Mouse (Mus musculus) spleen, postnatal 36 days (tissue): ENCODE data around the gene Iqub.

Experiments
- DNase-seq, 2 experiments: peaks; one replicate each; pipeline ENCODE4 v3.0.0; 2022; ENCODE audit warnings: low spot score in 2 of 2, mixed read lengths in 1 of 2

Iqub gene

GRCm38 (mm10) chr6:24514552-24515284, at the start of gene Iqub:
Iqub (minus strand) TSS chr6:24515067.
- peak; percentile 5 to 8 for DNase-seq

DNA sequence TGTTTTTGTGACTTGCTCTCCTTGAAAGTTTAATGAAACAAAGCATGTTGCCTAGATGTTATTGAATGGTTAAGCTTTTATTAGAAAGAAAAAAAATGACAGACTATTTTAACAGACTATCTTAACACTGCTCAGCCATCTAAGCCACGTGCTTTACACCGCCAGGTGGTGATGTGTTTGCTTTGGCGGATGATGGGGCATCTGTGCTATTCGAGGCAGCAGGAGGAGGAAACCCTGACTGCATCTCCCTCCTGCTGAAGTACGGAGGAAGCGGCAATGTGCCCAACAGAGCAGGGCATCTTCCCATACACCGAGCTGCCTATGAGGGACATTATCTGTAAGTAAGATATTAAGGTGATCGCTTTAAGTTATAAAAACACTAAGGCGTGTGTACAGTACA, 49.2 kb upstream of the Iqub start:
- no peak for DNase-seq

DNA sequence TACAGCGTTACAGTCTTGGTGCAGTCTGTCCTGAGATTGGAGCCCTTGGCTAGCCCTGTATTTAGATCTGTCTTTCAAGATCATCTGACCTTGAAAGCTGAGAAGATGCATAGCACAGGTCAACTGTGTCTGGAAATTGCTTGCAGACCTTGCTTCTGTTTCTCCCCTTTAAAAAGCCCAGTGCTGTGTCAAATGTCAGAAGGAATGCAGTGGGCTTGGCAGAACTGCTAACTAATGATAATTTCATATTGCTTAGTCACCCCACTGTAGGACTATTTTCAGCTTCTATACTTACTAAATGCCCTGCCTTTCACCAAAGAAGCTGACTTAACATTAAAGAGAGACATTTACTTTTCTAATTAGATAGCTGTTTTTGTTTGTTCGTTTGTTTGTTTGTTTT, 40.6 kb upstream of the Iqub start:
- no peak for DNase-seq

- DNase-seq = no peak
Measured at GRCm38 (mm10) chr6:24554427-24555086, 39.7 kb upstream of the Iqub start.

- DNase-seq = no peak
Measured at GRCm38 (mm10) chr6:24552046-24552445, 37.2 kb upstream of the Iqub start.

DNA sequence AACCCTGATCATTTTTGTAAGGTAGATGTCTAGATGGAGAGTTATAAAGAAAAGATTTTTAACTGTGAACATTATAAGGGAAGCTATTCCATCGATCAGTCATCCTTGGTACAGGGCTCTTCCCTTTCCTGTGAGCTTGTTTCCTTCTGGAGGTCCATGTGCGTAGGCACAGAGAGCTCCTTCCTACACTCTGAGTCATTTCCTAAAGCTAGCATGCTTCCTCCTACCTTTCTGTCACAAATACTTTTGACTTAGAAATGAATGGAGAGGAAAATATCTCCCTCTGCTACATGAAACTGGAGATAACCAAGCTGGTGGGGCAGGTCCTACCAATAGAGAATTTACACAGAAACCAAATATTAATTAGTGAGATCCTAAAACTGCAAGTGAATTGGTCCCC, 34.9 kb upstream of the Iqub start:
- no peak for DNase-seq

- no peak for DNase-seq
Measured at GRCm38 (mm10) chr6:24546716-24547420, 32.0 kb upstream of the Iqub start.

- no peak for DNase-seq
Measured at GRCm38 (mm10) chr6:24543119-24543591, 28.3 kb upstream of the Iqub start.

DNA sequence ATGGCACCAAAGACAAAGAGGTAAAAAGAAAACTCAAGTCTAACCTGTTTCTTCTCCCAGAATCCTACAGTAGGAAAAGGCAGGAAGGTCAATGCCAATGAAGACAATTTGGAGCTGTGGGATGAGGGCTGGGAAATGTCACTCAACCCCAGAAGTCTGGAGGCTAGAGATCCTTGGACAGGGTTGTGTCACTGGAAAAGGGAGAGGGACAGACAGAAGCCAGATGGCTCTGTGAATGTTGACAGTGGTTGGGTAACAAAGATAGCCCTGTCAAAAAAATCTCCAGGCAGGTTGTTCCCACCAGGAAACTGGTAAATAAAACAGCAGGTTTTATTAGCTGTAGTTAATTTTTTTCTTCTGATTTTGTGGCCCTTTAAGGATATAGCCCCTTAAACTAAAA, 27.5 kb upstream of the Iqub start:
- no peak for DNase-seq

- no peak for DNase-seq
Measured at GRCm38 (mm10) chr6:24540106-24540505, 25.2 kb upstream of the Iqub start.

- DNase-seq = no peak
Measured at GRCm38 (mm10) chr6:24538435-24538834, 23.6 kb upstream of the Iqub start.

- DNase-seq = no peak
Measured at GRCm38 (mm10) chr6:24532804-24533203, 17.9 kb upstream of the Iqub start.

DNA sequence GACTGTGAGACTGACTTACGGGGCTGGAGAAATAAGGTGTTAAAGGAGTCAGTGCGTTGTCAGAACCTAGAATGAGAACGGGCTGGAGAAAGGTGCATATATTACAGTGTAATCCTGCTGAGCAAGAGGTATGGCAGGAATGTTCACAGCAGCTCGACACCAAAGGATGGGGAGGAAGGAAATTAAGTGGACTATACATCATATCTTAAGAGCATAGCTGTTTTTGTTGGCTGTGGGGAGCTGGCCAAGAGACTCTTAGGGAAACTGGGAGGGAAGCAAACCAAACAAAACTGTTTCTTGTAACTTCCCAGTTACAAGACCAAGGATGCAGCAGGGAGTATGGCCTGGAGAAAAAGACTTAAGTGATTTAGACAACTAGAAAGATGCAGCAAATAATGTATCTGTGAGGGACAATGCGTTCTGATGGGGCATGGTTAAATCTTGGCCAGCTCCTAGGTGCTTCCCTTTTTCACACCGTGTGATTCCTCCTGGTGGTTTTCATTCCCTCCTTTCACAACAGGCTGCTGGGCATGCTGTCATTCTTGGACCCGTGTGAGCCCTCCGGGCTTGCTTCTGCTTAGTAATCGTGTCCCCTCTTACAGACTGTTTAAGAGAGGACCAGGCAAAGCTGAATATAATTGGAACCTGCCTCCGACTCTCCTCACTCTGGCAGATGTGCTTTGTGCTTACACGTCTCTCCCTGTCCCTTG, 16.0 kb upstream of the Iqub start:
- DNase-seq = no peak

GRCm38 (mm10) chr6:24530166-24530565, 15.3 kb upstream of the Iqub start:
- peak; percentile 15 to 44 for DNase-seq

GRCm38 (mm10) chr6:24528064-24528243, 13.1 kb upstream of the Iqub start, which contains the start of gene Asb15:
Asb15 (plus strand) TSS chr6:24528144.
- no peak for DNase-seq

- DNase-seq = peak; percentile 94
Measured at GRCm38 (mm10) chr6:24527155-24528063, 12.5 kb upstream of the Iqub start, which contains the start of gene Ndufa5. Ndufa5 (minus strand) TSS chr6:24528013.

DNA sequence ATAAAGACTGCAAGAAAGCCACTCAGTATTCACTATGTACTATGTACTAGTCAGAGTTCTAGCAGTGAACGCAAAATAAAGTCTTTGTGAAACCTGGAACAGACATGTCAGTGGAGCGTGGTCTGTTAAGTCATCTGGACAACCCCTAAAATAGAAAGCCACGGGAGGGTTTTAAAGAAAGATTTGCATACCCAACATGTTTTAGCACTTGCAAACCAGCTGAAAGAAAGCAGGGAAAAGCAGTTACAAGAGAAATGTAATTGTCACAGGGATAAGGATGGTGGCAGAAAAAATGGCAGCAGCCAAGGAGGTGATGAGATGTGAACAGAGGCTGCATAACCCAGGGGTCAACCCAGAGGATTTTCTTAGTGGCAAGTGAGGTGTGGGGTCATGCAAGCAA, 10.8 kb upstream of the Iqub start:
- no peak for DNase-seq

GRCm38 (mm10) chr6:24516197-24516596, 1.3 kb upstream of the Iqub start:
- no peak for DNase-seq

DNA sequence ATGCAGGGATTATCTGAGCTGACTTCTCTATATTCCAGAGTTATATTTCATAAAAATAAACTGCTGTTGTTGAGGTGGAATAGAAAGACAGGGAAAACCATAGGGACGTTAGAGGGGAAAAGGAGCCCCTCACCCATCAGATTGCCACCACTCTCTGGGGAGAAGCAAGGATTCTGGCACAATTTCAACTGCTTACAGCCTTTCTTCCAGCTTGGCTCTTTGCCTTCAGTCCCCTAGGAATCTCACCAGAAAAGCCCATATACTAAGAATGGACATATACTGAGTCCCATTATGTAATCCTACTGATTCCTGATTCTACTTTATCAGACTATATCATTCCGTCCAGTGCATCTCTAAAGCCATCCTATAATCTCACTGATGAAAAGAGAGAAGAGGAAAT, 10.7 kb downstream of the Iqub start:
- DNase-seq = no peak

DNA sequence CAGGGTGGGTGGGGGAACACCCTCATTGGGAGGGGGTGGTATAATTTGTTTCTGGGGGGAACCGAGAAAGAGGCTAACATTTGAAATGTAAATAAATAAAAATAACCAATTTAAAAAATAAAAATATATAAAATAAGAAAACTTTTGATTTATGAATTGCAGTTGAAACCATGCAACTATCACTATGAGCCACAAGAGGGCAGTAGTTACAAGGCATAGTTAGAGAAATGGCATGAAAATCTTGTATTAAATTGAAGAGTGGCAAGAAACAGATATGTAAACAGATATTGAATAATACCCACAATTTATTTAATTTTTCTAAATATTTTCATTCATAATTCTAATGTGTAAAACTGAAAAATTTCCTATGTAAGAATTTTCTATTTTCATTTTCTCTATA, 24.5 kb downstream of the Iqub start:
- DNase-seq = no peak

DNA sequence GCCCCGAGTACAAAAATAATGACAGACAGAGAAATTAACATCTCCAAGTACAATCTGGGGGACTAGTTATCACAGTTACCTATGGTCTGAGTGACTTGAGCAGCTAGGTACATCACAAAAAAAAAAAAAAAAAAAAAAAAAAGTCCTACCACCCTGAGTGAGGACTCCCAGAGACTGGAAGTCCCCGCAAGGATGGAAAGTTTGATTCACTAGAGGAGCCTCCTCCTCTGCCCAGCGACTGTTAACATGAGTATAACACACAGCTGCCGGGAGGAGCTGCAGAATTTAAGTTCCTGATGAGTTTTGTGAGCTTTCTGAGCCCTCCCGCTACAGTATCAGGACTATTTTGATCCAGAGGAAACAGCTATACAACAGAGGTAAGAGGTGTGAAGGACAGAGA, 28.3 kb downstream of the Iqub start:
- DNase-seq = no peak
